Mouse (Mus musculus): Measurements from ENCODE around the gene Gm13277.
"Not testable (repeated sequence)": the region's sequence is repeated elsewhere in the genome, so short reads cannot be mapped to it uniquely, and the experiment has no call there.

GRCm38 (mm10) chr4:88805231-88805630 lies 16.8 kb downstream of the Gm13277 start, which contains the start of gene Gm13288:
- not testable (repeated sequence) for TF ChIP-seq GATA1, TAL1 (IDR thresholded peaks at IDR 0.05; ENCODE audit: low read length)
